Mouse (Mus musculus) spleen, postnatal 14 days (tissue): ENCODE measurements around the gene Fam178b.
"Not testable (repeated sequence)": the region's sequence is repeated elsewhere in the genome, so short reads cannot be mapped to it uniquely, and the experiment has no call there.

Experiments
- DNase-seq, 2 experiments: peaks; one replicate each; pipeline ENCODE4 v3.0.0; 2021 to 2022; ENCODE audit warnings: low spot score in 2 of 2

Fam178b gene

DNA sequence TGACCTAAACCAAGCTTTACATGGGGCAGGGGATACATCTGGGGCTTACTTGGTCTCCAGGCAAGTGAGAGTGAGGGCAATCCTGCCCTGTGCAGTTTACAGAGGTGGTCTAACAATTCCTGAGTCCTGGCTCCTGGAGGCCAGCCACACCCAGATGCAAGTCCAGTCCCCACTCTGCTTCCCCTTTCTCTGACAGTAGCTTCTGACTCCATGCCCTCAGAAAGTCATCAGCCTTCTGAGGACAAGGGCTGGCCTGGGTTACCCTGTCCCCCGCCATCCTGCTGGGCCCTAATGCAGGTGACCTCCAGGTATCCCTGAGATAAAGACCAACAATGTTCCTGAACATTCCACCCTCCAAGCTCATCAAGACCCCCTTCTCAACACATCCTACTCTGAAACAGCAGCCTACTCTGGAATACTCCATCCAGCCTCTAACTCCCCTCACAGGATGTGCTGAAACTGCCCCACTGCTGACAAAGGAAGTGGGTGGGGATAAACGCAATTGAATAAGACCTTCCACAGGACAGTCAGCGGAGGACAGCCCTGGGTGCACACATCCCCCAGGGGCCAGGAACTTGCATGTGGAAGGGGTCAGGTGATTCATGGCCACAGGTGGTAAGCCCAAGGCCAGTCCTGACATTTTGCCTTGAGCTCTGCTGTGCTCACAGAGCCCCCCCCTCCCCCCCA lies 52.8 kb downstream of the Fam178b start:
- no peak for DNase-seq

DNA sequence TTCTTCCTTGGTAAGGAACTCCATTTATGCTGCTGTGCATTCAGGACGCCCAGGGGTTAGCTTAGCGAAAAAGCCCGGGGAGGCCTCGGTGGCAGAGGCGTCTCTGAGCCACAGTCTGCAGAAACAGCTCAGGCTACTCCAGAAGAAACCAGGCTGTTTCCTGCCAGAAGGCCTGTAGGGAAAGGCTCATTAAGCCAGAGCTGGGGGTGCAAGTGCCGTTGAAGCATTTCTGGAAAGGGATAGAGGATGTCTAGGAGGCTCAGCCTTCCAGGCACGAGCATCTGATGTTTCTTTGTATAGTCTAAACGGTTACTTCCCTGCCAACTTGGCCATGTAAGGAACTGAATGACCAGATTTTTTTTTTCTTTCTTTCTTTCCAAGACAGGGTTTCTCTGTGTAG lies 54.4 kb downstream of the Fam178b start:
- no peak for DNase-seq

DNA sequence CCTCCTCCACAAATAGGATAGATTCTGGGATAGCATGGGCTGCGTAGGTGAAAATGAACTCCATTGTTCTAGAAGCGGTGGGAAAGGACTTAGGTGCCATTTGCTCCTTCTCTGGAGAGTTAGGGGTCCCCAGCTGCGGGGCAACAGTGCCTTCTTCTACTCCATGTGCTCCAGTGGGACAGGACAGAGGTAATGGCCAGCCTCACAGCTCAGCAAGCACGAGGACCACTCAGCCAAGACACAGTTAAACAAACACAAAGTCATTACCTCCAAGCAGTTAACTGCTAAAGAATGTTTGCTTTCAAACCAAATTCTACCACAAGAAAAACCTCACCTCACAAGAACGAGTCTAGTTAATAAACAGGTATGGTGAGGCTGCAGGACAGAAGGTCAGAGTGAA lies 57.5 kb downstream of the Fam178b start:
- no peak for DNase-seq

DNA sequence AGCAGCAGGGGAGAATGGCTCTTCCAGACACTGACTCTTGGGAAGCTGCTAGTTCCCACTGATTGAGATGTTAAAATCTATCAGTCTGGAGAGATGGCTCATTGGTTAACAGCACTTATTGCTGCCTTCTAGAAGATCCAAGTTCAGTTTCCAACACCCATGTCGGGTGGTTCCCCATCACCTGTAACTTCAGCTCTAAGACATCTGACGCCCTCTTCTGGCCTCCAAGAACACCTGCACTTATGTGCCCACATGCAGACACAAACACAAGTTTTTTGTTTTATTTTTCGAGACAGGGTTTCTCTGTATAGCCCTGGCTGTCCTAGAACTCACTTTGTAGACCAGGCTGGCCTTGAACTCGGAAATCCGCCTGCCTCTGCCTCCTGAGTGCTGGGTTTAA lies 67.0 kb downstream of the Fam178b start:
- DNase-seq, result not testable (repeated sequence)

DNA sequence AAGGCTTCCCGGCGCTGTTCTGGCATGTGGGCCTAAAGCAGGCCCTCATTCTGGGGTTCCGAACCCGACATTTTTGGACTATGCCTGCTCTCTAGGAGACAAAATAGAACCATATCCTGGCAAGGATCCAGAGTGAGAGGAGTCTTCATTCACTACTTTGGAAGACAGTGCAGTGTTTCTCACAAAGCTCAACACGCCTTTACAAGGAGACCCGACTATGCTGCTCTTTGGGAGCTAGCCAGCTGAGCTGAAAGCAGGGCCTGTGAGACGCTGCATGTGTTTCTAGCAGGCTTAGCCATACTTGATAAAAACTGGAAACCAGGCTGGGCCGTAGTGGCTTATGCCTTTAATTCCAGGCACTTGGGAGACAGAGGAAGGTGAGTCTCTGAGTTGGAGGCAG lies 67.8 kb downstream of the Fam178b start:
- no peak for DNase-seq

DNA sequence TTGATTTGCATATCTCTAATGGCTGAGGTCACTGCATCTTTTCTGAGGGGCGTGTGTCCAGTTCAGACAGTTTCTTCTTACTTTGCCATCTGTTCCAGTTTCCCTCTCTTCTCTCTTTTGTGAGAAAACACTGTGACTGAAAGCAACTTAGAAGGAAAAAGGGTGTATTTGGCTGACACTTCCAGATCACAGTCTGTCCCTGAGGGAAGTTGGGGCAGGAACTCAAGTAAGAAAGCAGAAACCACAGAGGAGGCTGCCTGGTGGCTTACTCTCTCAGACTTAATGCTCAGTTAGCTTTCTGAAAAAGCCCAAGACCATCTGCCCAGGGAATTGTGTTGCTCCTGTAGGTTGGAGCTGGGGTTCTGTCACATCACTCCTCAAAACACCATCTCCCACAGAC lies 68.4 kb downstream of the Fam178b start:
- no peak for DNase-seq

DNA sequence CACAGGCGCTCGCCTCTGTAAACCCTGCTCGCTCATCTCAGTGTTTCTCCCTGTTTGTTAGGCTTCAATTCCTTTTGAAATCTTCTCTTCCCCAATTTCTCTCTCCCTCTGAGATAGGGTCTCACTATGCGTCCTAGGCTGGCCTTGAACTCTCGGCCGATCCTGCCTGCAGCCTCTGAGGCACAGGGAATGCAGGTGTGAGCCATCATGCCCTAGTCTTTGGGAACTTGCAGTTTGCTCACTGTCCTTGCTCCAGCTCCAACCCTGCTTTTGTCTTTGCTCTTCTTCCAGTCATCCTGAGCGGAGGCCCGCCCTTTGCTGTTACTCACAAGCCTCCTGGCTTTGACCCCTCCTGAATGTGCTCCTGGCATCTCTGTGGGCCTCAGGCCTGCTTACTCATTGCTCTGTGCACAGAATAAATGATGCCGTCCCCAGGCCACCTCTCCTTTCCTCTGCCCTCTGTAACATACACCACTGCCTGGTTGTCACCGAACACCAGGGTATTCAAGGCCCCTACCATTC lies 69.5 kb downstream of the Fam178b start:
- DNase-seq, result no peak

DNA sequence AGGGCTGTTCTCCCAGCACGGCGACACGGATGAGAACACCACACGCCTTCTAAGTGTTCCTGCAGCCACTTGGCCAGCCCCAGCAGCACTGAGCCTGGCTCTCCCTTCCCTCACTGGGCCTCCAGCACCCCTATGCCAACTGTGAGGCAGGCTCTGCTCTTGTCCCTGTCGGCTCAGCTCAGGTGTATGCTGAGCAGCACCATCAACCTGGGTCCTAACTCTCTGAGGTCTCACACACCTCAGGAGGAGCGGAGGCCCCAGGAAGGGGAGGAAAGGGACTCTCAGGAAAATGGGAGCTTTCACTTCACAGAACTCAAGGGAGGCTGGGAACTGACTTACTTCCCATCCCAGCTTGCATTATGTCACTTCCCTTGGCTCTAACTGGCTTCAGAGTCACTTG lies 70.6 kb downstream of the Fam178b start:
- DNase-seq, result no peak

DNA sequence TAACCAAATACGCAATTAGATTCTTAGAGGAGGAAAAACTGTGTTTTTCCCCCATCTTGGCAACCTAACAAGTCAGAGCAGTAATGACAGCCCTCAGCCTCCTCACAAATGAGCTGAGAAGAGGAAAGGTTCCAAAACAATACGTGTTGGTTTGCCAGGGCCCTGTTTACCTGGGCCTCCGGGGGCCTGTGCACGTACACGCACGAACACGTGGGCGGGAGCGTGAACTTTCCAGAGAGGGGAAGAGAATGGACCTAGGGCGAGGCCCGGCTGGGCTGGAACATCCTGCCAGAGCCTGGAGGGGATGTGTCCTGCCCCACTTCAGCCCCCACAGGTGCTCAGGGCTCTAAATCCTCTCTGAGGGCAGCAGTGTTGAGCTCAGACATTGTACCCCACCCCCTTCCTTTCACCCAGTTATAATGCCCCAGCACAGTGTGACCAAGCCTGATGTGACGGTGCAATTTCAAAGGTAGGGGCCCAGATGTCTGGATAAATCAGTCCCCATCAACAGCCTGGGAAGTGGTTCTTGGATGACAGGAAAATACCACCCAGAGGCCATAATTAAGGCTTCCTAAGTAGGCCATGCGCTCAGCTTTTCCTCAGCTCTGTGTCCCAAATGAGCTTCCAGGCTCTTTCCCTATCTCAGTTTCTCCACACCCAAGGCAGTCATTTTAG lies 71.4 kb downstream of the Fam178b start:
- no peak for DNase-seq

DNA sequence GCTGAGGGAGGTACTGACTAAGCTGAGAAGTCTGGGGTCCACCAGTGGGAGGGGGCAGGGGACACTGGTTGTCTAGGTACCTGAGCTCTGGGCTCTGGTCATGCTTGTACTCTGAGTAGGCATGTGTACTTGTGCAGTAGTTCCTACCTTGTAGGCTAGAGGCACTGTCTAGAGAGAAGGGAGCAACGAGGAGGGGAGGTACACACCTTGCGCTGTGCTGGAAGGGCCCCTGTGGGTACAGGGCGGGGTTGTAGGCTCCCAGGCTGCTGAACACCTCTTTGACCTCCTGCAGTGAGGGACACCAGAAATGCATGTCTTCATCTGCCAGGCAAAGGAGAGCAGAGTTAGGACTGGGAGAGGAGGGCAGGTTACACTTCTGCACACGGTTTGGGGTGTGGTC lies 74.8 kb downstream of the Fam178b start:
- no peak for DNase-seq

DNA sequence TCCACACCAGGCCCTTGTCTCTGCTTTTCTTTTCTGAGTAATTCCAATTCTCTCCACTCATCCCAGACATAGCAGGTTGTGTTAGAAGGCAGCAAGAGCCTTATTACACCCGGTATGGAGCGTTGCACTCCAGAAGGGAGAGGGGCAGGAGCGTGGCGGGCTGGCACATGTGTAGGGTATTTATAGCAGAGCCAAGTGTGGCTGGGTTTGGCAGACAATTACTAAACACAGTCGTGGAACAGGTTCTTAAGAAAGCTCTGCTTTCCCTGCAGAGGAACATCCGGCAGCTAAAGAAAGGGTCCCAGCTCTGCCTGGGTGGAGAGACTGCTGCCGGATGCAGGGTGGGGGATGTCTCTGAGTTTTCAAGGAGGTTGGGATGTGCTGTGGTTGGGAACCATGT lies 76.0 kb downstream of the Fam178b start:
- no peak for DNase-seq

DNA sequence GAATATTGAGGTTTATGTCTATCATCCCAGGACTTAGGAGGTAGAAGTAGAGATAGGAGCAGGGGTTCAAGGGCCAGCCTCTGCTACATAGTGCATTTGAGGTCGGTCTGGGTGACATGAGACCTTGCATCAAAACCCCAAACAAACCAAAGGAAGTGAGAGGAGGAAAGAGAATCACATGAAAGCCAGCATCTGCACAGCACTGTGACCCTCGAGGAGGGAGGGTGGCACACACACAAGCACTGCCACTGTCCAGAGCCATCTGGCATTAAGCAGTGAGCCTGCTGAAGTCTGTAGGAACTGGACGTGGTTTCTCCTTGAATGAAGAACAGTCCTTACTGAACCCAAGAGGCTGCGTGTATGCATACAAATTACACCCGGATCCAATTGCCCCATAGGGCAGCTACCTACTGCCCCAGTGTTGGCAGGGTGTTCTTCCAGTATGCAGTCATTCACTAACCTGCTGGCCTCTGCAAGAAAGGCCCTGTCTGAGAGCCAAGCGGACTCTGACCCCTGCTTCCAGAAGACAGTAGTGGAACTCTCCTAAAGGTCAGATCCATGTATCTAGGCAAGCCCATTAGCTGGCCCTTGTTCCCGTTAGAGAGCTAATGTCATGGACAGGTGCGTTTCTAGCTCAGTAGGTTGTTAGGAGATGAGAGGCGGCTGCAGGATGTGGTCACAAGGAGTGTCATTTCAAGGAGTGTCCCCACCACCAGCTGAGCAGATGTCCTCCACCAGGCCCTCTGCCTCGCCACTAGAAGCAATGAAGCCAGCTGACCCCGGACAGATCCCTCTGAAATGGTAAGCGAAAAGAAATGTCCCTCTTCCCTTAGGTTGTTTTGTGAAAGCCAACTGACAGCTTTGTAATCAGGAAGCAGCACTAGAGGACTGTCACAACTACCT lies 78.5 kb downstream of the Fam178b start:
- DNase-seq, result no peak

DNA sequence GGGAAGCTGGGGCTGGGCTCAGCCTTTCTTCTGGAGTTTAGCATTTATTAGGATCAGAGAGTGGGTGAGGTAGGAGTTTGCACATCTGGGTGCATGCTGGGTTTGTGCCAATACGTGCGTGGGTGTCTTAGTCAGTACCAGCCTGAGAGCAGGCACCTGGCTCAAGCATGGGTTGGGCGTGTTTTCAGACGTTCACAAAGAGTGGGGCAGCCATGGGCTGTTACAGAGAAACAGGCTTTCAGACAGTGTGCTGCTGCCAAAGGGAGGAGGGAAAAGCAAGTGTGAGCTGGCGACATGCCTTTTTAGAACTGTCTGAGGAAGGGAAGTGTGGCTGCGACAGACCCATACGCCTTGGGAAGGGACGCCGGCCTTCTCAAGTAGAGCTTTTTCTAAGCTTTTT lies 79.6 kb downstream of the Fam178b start:
- no peak for DNase-seq

DNA sequence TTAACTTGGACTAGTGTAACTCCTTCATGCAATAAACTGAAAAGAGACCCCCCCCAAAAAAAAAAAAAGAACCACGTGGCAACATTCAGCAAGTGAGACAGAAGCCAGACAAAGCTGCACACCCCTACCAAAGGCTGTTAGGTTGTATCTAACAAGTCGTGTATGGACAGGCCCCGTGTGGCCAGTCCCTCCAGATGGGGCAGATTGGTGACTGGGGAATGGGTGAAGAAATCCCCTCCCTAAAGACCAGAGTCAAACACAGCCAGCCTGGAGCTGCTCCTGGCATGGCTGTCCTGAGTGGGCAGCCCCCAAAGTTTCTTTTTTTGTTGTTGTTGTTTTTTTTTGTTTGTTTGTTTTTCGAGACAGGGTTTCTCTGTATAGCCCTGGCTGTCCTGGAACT lies 80.7 kb downstream of the Fam178b start:
- no peak for DNase-seq

DNA sequence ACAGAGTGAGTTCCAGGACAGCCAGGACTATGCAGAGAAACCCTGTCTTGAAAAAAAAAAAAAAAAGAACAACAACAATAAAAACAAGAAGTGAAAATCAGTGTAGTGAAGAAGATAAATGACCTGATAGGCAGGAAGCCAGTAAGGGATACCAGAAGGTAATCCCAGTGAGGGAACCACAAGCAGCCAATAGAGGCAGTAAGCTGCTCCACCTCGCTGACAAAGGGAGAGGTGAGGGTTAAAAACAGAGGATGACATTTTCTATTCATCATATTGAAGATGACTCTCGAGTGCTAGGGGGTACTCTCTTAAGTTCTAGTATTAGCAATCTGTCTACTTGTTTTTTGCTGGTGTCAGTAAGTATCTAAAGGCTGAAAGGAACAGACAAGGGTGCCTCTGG lies 84.6 kb downstream of the Fam178b start:
- no peak for DNase-seq

DNA sequence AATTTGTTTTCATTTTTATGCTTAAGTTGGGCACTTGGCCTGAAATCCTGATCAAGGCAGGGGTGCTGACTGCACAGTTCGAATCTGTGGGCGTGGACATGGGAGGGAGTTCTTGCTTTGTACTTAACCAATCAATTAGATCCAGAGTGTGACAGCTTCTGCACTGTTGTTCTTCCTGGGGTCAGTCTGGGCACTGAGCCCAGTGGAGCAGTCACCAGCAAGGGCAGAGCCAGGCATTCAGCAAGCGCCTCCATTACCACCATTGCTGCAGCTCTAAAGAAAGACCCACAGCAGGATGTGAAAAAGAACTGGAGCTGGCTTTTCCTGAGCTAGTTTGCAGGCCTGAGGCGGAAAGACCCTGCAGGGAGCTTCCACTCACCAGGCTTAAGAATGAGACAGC lies 86.9 kb downstream of the Fam178b start:
- DNase-seq, result no peak

DNA sequence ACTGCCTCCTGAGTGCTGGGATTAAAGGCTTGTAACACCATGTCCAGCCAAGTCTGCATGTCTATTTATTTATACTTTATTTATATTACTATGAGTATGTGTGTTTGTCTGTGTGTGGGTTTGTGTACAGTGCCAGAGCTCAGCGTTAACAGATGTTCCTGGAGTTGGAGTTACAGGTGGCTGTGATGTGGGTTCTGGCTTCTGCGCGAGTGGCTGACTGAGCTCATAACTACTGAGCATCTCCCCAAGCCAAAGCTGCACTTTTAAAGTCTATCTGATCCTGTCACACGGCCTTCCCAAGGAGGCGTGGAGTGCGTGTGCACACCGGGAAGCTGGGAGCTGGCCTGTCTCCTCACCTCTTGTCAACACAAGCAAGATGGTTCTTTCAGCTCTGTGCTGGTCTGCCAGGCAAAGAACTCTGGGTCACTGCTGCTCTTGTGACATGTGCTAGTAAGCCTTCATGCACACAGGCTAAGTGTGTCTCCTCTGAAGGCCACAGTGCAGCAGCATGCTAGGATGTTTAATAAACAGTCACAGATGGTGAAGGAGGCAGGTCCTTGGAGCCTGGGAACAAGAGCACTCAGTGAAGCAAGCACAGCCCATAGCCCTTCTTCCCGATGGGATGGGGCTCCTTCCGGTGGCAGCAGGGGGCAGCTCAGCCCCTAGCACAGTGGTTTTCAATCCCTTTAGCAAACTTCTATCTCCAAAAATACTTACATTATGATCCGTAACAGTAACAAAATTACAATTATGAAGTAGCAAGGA lies 87.6 kb downstream of the Fam178b start:
- no peak for DNase-seq

DNA sequence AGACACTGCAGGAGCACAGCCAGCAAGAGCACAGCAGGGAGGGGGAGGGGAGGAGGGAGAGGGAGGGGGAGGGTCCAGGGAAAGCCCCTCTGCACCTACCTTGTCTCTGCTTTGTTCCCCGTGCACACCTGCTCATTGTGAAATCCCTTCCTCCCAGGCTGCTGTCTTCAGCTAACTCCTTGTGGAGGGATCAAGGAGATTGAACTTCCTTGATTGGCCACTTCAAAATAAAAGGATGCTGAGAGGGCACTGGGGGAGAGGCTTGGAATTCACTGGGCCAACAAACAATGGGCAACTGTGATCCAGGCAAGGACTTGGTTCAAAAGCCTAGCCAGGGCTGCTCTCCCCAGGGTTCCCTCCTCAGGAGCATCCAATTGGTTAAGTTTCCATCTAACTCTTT lies 89.9 kb downstream of the Fam178b start:
- DNase-seq, result no peak

DNA sequence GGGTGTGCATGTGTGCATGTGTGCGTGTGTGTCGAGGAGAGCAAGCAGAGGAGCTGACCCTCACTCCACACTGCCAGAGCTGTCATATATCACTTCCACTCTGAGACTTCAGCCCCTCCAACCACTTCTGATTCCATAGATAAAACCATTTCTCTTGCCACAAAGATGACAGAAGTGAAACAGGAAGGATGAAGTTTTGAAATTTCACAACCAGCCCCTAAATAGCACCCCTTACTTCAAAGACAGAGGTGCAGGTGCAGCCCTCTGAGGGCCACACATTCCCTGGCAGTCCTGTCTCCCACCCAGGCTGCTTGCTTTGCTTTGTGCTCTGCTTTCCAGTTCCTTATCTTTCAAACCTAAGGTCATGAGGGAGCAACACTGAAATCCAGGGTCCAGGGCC lies 91.6 kb downstream of the Fam178b start:
- no peak for DNase-seq

DNA sequence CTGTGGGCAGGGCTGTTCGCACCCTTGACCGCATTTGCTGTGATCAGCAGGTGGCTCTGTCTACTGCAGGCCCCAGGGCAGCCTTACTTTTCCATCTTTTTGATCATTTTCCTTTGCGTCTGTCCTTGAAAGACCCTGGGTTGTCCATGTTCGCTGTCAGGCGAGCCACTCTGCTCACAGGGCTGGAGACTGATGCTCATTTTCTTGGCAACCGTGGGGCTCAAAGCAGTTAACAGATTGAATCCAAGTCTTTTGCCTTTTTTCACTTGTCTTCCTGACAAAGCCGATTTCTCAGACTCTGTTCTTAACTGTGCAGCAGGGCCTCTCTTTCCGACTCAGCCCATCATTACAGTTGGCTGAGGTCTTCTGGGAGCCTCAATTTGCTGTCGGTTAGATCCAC lies 92.3 kb downstream of the Fam178b start:
- DNase-seq, result no peak

DNA sequence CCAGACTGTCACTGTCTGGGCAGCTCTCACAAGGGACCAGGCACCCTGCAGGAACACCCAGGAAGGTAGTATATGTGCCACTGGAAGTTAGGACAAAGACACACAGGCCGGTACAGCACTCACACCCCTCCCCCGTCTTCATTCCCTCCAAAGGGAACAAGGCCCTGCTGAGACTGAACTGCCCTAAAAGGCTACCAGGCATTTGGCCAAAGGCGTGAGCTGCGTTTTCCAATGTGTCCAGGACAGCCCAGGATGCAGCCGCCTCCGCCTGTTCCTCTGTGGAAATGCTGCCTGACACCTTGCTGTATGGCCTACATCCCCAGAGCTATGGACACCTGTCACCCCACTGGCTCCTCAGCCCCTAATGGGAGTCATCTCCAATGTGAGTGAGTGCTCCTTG lies 93.5 kb downstream of the Fam178b start:
- no peak for DNase-seq
